Mouse (Mus musculus) spleen, postnatal 4 days (tissue): ENCODE results near the gene Tnrc18.

Source experiments
- DNase-seq, 2 experiments: peaks; one replicate each; pipeline ENCODE4 v3.0.0; 2022; ENCODE audit warnings: low spot score in 2 of 2

Tnrc18 gene

DNA sequence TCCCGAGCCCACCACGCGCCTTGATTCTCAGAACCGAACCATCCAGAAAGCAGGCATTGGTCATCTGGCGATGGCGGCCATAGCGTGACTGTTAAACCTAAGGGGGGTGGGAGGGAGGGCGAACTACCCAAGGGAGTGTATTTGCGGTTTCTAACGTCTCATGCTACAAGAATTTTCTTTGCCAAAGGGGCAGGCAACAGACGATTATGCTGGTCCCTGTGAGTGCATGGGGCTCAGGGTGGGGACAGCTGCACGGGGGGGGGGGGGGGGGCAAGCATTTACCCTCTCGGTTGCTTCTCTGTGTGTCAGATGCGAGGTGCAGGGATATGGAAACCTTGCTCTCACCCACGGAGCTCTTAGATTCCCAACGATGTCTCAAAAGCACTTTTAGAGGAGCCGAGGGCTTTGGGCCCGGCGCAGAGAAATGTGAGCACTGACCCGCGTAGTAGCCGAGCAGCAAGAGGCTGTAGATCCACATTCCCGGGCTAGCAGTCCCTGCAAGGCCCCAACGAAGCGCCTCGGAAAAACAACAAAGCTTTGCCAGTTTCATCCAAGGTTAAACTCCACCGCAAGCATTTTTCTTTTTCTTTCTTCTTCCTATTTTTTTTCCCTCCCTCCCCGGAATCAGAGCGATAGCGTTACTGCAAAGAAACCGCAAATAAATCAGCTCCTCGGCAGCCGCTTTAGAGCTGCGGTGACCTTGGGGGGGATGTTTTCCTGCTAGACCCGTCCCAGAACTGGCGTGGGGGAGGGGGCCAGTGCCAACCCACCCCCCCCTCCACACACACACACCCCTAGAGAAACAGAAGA lies 5.0 kb upstream of the Tnrc18 start:
- DNase-seq: no peak

DNA sequence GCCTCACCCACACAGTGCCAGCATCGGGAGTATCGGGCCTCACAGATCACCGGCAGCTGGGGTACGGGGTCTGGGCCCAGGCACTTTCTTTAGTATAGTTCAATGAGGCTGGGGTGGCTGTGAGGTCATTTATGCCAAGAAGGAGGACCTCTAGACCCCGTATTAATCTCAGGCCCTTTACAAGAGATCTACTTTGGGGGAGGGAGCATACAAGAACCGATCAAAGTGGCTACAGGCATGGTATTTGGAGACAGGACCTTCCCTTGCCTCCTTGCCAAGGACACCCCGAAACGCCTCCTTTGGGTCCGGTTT lies 4.5 kb upstream of the Tnrc18 start:
- DNase-seq: no peak

DNA sequence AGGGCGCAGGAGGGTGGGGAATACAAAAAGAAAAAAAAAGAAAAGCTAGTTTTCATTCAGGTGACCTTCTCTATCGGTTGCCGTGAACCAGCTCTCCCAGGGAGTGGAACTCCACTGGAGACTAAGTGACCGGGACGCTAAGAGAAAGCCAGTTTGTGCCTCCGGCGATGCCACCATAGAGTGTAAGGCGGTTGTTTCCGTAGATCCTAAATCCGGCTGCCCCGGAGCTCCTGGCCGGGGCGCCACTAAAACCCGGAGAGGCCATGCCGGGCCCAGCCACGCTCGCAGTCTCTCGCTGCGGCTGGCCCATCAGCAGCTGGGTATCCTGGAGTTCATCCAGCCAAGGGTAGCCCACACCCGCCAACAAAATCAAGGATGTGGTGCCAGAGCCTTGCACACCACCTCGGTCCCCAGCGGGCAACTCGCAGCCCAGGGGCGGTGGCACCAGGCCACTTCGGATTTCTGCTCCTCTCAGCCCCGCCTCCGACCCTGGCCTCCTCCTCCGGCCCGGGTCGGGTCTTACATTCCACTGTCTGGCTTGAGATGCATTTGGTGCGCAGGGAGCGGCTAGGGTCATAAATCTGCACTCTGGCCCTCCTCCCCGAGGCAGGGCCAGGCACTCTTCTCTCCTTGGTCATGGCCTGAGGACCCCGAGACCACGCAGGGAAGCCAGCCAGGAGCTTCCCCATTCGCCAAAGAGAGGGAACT lies 4.0 kb upstream of the Tnrc18 start:
- DNase-seq: peak; percentile 63 to 85

DNA sequence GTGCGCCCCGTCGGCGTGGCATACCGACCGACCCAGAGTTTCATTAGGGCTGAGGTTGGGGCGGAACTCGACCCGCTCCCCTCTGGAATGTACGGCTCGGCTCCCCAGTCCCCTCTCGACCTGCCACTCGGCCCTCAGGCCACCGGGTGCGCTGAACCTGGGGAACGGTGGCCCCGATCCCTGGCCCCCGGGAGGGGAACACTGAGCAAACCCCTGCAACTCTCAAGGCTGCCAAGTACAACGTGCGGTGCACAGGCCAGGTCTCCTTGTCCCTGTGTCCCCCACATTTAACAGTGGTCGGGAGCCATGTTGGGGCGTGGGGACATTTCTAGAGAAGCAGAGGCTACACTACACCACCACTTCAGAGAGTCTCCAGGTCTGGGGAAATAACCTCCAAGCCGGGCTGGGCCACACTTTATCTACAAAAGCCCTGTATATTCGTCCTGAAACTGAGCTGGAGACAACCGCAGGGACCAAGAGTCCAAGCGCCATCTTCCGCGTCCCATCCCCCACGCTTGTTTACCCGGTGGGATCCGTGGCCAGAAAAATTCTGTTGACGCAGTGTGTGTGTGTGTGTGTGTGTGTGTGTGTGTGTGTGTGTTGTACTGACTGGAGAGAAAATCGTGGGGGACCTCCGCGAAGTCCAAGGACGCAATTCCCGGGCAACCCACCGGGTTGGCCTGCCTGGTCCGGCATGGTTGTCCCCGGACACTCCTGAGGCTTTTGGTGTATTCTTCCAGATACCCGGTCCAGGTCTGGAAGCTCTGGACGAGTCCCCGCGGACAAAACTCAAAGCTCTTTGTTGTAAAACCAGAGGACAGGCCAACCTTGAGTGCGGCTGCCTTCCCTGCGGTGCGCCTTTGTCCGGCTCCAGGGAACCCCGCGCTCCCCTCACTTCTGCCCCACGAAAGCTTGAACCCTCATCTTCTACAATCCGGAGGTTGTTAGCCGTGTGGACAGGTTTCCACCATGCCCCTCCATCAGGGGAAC lies 3.1 kb upstream of the Tnrc18 start:
- DNase-seq: peak; percentile 33 to 75

DNA sequence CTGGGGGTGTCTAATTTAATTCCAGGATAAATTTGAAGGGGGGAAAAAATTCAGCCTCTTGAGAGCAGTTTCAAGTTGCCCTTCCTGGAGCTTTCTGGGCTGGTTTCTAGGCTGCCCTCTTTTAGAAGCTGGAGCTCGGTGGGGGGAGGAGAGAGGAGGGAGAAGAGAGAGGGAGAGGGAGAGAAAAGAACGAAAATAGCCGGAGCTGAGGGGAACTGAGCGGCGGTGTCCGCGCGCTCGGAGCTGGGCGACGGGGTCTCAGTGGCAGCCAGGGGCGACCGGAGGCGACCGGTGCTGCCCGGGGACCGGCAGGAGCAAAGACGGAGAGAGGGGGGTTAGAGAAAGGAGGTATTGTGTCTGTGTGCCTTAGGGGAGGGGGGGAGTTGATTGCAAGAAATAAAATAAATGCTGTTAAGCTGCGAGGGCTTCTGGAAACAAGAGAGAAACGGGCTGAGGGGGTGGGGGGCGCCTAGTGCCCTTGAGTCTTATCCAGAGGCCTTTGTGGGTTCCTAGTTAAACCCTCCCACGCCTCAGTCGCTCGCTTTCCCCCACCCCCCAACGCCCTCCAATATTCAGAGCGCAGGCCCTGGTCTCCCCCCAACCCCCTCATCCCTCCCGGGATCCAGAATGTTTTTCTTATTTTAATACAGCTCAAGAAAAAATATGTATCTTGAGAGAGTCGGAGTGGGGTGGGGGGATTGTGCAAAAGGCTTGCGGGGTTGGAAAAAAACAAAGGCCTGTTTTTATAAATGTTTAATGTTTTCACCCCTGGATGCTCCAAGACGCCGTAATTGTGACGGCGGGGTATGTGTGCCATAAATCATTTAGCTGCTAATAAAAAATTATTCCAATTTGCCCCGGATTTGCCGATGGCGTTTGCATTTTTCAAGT lies 2.2 kb upstream of the Tnrc18 start:
- peak; percentile 22 to 66 for DNase-seq

DNA sequence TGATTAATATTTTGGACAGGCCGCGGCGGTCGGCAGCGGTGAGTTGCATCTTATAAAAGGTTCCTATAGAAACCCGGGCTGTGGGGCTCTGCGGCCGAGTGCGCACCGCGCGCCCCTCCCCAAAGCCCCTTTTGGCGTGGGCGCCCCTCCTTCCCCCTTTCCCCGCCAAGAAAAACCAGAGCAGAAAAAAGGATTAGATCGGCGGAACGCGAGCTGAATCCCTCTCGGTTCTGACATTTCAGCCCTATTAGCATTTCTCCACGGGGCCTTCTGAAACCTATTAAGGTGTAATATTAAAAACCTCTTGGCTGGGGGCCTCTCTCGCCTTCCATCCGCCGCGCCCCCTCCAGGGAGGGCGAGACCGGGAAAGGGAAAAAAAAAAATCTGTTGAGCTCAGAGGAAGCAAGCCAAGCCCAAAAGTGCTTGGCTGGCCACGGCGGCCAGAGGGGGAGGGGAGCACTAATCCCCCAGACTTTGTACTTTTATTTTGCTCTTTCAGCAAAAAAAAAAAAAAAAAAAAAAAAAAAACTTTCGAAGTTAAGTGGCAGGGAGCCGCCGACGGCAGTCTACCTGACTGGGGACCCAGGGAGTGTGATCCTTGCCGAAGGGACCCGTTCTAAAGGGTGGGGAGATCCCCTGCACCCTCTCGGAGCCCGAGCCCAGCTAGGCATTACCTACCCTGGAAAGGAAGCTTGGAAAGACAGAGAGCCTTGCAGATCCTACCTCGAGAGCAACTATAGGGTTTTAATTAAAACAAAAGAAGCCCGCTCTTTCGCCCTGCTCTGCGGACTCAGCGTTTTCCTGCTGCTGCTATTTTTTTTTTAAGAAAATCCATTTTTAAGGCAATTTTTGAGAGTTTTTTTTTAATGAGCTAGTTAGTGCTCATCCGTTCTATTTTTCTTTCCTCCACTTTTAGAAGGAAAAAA lies 1.2 kb upstream of the Tnrc18 start:
- peak in 1 of 2 experiments; percentile 38 for DNase-seq

DNA sequence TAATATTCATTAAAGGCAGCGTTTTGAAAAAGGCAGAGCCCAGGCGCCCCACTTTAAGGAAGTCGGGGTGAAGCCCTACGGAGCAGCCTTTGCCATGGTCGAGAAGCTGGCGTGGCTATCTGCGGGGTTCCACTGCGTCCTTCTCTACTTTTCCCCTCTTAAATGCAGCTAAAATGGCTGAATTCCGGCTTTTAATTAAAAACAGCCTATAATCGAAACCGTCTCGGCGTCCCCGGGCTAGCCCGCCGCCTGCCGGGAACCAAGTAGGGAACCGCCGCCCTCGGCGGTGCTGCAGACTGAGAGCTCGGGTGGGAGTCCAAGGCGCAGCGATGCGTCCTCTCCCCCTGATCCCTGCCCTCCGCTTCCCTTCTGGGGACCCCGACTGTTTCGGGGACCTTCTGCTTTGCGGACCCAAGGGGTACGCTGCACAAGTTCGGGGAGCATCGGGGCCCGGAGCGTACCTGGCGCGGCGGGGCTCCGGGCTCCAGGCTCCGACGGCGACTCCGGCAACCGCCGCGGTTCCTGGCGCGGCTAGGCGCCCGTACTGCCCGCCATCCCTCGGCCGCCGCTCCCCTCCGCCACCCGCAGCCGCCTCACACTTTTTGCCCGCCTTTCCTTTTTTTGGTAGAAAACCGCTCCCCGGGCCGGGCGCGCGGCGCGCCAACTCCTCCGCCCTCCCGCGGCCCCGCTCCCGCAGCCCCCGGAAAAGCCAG lies 495 bp downstream of the Tnrc18 start:
- peak; percentile 46 to 78 for DNase-seq

DNA sequence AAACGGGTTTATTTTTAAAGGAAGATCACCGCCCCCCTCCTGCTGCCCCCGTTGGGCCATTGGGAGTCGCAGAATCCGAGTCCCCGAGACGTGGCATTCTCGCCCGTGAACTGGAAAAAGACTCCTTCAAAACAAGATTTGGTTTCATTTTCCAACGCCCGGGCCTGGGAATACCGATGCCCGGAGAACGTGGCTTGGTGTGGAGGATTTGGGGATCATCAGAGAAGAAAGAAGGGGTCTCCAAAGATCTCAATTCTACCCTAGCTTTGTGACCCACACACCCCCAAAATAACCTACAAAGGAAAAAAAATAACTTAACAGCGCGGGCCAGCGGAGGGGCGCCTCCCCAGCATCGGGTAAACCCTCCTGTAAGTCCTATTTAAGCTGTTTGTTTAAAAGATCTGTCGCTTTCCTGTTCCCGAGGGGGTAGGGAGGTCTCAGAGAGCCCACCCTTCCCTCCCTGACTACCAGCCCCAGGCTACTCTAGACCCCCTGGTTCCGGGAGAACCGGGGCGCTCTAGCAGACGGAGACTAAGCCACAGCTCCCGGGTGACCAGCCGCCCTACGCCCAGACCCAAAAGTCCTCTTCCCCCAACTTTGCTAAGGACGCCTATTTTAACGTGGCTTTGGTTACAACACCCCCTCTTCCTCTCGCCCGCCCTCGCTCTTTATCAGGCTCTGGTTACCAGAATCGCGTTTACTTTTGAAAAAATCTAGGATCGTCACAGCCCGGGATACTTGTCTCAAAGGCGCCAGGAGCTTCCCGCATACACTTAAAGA lies 1.2 kb downstream of the Tnrc18 start:
- peak; percentile 24 to 73 for DNase-seq

DNA sequence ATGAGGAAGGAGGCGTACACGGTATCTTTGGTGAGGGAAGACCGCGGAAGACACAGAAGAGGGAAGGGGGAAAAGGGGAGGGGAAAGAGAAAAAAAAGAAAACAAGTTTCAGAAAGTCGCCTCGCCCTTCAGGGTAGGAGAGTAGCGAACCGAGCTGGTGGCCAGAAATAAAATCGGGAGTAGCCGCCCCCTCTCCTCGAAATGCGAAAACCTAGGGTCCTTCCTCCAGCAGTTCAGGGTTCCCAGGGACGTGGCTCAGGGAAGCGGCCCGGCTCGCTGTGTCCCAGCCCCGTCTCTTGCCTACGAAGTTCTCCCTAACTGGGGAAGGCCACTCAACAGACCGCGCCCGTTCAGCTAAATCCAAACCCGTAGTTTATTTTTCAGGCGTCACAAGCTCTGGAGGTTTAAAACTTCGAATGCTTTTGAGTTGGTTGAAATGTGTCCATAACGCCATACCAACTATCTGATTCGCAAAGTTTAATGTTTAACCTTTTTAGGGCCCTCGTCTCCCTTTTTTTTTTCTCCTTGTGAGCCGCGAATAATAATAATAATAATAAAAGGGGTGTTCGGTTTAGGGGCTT lies 2.0 kb downstream of the Tnrc18 start:
- peak in 1 of 2 experiments; percentile 69 for DNase-seq

DNA sequence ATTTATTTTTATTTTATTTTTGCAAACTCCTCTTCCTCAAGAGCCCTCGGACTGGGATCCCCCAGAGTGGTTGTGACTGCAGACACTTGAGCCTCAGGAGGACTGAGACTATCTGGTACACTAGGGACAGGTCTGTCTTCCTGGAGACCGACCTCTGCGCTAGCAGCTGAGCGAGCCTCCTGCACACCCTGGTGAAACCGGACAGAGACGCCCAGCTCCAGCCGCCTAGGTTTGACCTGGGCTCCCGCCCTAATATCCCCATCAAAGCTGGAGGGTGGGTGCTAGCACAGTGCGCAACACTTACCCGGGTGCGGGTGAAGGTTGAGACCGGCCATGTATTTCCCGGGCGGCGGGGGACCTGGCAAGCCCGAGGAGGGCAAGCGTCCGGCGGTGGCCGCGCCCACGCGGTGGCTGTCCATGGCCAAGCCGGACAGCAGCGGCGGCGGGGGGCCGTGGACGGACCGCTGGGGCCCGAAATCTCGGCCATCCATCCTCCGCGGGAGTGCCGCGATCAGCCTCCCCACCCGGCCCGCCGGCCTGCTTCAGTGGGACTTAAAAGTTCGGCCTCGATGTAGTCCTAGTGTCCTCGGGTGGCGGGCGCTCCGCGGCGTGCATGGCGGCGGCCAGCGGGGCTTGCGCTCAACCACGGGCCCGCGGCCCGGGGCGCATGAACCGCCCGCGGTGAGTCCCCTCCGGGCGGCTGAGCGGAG lies 2.6 kb downstream of the Tnrc18 start:
- DNase-seq: peak; percentile 26 to 75

DNA sequence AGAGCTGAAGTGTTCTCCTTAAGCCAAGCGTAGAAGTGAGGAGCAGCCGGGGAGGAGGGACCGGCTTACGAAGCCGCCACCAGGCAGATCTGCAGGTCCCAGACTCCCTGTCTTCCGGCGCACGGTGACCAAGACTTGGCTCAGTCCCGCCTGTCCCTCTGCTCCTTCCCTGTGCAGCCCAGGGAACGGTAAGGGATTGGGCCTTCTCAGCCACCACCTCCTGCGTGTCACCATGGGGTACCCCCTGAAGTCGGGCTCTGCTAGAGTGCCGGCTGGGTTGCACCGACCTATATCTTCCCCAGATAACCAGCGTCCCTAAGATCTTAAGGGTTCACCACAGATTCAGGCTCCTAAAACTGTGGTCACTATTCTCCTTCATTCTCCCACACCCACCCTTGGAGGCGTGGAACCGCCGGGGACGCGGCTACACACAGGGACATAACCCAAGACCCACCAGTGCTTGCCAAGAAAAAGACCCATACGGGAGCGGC lies 3.3 kb downstream of the Tnrc18 start:
- DNase-seq: peak in 1 of 2 experiments; percentile 66

DNA sequence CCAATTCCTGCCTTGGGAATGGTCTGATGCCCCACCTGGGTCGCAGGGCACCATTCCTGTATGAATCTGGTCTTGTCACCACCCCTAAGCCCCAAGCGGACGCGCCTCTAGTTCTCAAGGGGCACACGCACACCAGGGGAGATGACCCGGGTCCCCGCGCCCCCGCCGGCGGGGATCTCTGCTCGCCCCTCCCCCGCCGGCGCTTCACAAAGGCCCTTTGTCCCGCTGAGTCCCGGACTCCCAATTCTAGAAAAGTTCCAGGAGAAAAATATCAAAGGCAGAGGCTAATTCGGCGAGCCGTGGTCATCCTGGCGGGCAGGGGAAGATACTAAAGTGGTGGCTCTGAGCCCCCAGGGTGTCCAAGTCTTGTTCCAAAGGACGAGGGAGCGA lies 3.7 kb downstream of the Tnrc18 start:
- DNase-seq: no peak

DNA sequence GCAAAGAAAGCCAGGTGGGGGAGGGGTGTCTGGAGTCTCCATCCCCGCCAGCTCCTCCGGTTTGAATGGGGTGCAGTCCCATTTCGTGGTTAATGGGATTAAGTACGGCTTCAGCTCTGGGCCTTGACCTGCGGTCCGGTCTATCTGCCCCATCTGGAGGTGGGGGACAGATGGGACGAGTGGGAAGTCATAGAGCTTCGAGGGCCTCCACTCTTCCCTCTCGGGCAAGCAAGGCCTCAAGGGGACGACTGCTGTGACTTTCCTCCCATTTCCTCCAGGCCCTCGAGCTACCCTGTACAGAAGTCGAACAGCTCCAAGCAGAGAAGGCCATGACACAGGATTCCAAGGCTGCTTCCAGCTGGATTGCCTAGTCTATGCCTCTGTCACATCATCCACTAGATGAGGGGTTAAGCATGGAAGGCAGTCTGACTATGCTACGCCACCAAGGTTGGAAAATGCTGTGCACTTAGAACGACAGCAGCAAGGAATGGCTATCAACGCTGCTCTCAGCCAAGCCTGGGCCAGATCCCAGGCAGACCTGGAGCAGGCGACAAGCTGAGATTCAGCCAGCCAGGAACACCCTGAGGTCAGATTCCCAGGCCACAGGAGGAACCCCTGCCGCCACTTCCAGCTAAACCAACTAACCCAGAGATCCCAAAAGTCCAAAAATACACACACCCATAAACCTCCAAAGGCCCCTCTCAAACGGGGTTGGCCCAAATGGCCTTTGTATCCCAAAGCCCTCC lies 4.3 kb downstream of the Tnrc18 start:
- DNase-seq: no peak

DNA sequence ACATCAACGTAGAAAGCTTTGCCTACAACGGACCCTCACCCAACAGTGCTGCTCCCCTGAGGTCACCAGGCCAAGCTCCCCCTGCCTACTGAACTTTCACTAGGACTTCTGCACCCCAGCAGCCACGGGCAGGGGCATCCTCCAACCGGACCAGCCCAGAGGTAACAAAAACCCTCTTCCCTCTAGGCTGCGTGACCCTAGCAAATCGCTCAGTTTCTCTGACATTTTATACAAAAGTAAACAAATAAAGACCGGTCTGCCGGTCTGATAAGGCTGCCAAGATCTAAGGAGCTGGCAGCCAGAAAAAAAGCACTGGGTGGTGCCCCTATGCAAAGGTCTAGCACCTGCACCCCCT lies 4.9 kb downstream of the Tnrc18 start:
- no peak for DNase-seq

DNA sequence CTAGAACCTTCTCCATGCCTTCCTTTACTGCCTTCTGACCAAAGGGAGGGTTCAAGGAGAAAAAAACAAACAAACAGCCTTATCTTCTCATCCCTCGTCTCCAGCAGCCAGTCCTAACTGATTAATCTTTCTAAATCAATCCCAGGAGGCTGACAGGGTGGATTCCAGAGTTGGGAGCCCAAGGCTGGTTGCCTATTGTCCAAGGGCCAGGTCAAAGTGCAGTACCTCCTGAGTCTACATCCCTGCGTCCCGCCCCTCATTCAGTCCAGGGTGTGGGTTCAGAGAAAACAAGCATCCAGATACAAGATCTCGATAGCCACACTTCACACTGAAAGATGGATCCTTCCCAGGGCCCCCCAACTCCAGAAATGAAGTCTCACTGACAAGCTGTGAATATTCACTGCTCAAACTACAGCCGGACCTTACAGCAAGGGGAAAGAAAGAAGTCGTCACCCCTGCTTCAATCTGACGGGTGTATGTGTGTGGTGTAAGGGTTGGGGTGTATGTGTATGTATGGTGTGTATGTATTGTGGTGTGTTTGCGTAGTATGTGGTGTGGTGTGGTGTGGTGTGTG lies 5.5 kb downstream of the Tnrc18 start:
- DNase-seq: no peak
